Mouse (Mus musculus): ENCODE measurements around the gene Copz1.

- TF ChIP-seq POLR2A (IDR thresholded peaks at IDR 0.05; ENCODE audit: low read depth, low read length) (no peak), CTCF (IDR thresholded peaks at IDR 0.05; ENCODE audit: extremely low read depth, insufficient read depth, insufficient read length, insufficient replicate concordance) (no peak)
Measured at GRCm38 (mm10) chr15:103245616-103246015, 26.9 kb upstream of the Copz1 start.
